Comparison of ENCODE assay signal across 18 mouse cellular contexts in the genomic region with DNA sequence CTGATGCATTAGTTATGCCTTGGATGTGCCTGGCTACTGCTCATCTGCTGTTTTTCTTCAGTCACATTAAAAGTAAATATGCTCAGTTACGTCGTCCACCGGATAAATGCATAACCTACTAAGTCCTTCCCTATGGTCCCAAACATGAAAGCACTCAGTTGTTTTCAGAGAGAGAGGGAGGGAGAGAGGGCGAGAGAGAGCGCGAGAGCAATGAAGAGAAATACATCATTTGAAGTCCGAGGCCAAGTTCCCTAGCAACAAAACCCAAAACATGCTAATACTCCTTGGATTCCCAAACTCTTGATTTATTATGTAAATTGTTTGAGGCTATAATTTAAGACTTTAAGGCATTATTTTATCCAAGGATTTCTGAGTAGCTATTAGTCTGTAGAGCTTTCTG.
"Had no signal": no experiment of that assay in that cellular context is flagged by ENCODE, and none has a peak within 500 bp of the region (broad histone marks: within the 10 kb centered on the region; RNA-seq: fewer than 3 reads in every experiment).

No protein-coding gene starts in this region.

- H3K36me3 ChIP-seq: midbrain, embryonic 10.5 days; midbrain, embryonic 13.5 days; neural tube, embryonic 13.5 days; neural tube, embryonic 15.5 days had no signal

- ATAC-seq: midbrain, embryonic 13.5 days had no signal

- H3K27ac ChIP-seq: liver, embryonic 14.5 days; midbrain, embryonic 10.5 days; midbrain, embryonic 13.5 days; neural tube, embryonic 13.5 days; neural tube, embryonic 15.5 days had no signal

- H3K9ac ChIP-seq: liver, embryonic 14.5 days; lung, embryonic 14.5 days; midbrain, embryonic 13.5 days; neural tube, embryonic 13.5 days; neural tube, embryonic 15.5 days had no signal

- H3K9me3 ChIP-seq: midbrain, embryonic 10.5 days; midbrain, embryonic 13.5 days; neural tube, embryonic 13.5 days; neural tube, embryonic 15.5 days had no signal

- H3K4me2 ChIP-seq: lung, embryonic 14.5 days; midbrain, embryonic 13.5 days; neural tube, embryonic 13.5 days; neural tube, embryonic 15.5 days had no signal

- H3K4me3 ChIP-seq: midbrain, embryonic 10.5 days; midbrain, embryonic 13.5 days; myocyte; neural tube, embryonic 13.5 days; neural tube, embryonic 15.5 days had no signal

- DNase-seq: lung, adult 18-20 months; lung, embryonic 14.5 days; lung, postnatal 10 days; lung, postnatal 4 days; retina, postnatal 1 day; right cerebral cortex, adult 18-20 months; right cerebral cortex, postnatal 25 days; right cerebral cortex, postnatal 4 days; spleen, adult 18-20 months; thymus, adult 18-20 months; thymus, postnatal 14 days; thymus, postnatal 36 days had no signal

- H3K27me3 ChIP-seq: midbrain, embryonic 13.5 days; neural tube, embryonic 13.5 days; neural tube, embryonic 15.5 days had no signal
